Mouse (Mus musculus) brain, embryonic 14.5 days (tissue): ENCODE results near the gene Rnf216. TPM values are rescaled to one million over a fixed set of nuclear protein-coding genes. Genes with fewer than 3 reads are reported as not detected.

Source experiments
- DNase-seq: peaks from one replicate; pipeline ENCODE4 v3.0.0-alpha.2; 2011; ENCODE audit warnings: low read depth
- CTCF ChIP-seq: fragments of 200-500 bp; IDR thresholded peaks from 2 replicates; pipeline ENCODE4 v1.5.1; 2012; ENCODE audit warnings: inconsistent platforms, mild to moderate bottlenecking, moderate library complexity, borderline replicate concordance; ENCODE audit not compliant: insufficient read depth, insufficient read length; ENCODE audit errors: extremely low read depth
- POLR2A ChIP-seq: fragments of 200-500 bp; IDR thresholded peaks from 2 replicates; pipeline ENCODE4 v1.6.1; 2012; ENCODE audit warnings: mild to moderate bottlenecking, inconsistent platforms, borderline replicate concordance; ENCODE audit not compliant: poor library complexity, insufficient read depth, insufficient read length, severe bottlenecking; ENCODE audit errors: extremely low read depth
- polyA plus RNA-seq: library from polyadenylated mRNA; depleted of rRNA; stranded (reverse); fragments of >200 nt; gene quantifications from 2 replicates; pipeline ENCODE4 v1.2.3, GENCODE M21; 2012

Gene Rnf216
- polyA plus RNA-seq, 1 experiment = 33.2 TPM

- no peak for DNase-seq
- TF ChIP-seq CTCF = no peak
- TF ChIP-seq POLR2A = no peak
Measured at GRCm38 (mm10) chr5:143033277-143033676, 79.5 kb downstream of the Rnf216 start.

GRCm38 (mm10) chr5:143032639-143033146, 80.1 kb downstream of the Rnf216 start:
- DNase-seq = no peak
- TF ChIP-seq CTCF = no peak
- TF ChIP-seq POLR2A = no peak

- TF ChIP-seq POLR2A = no peak
Measured at GRCm38 (mm10) chr5:143031681-143032080, 81.1 kb downstream of the Rnf216 start.

GRCm38 (mm10) chr5:143031193-143031592, 81.6 kb downstream of the Rnf216 start:
- TF ChIP-seq POLR2A (no peak), CTCF (no peak)
- no peak for DNase-seq

More at GRCm38 (mm10) chr5:143031681-143032080, 81.1 kb downstream of the Rnf216 start:
- DNase-seq = no peak

GRCm38 (mm10) chr5:143023887-143024286, 88.9 kb downstream of the Rnf216 start:
- TF ChIP-seq POLR2A = no peak
- TF ChIP-seq CTCF = no peak
- no peak for DNase-seq

GRCm38 (mm10) chr5:143022956-143023355, 89.8 kb downstream of the Rnf216 start:
- TF ChIP-seq POLR2A (no peak), CTCF (no peak)
- no peak for DNase-seq

- DNase-seq = no peak
- no peak for TF ChIP-seq CTCF
- no peak for TF ChIP-seq POLR2A
Measured at GRCm38 (mm10) chr5:143017401-143017800, 95.4 kb downstream of the Rnf216 start.

- DNase-seq = peak; percentile 62
- no peak for TF ChIP-seq CTCF
- TF ChIP-seq POLR2A = no peak
Measured at GRCm38 (mm10) chr5:143009383-143009782, 103.4 kb downstream of the Rnf216 start.

- TF ChIP-seq CTCF (no peak), POLR2A (no peak)
- DNase-seq = peak; percentile 61
Measured at GRCm38 (mm10) chr5:143000654-143001500, 111.9 kb downstream of the Rnf216 start.

GRCm38 (mm10) chr5:143000091-143000490, 112.7 kb downstream of the Rnf216 start:
- DNase-seq = no peak
- TF ChIP-seq CTCF (no peak), POLR2A (no peak)

- TF ChIP-seq POLR2A = no peak
- TF ChIP-seq CTCF = no peak
- DNase-seq = no peak
Measured at GRCm38 (mm10) chr5:142998171-142998570, 114.6 kb downstream of the Rnf216 start.

- TF ChIP-seq CTCF = no peak
- DNase-seq = no peak
Measured at GRCm38 (mm10) chr5:142997526-142997925, 115.3 kb downstream of the Rnf216 start.
